Mouse (Mus musculus): Measurements from ENCODE around the gene Gm20517. TPM values are rescaled to one million over a fixed set of nuclear protein-coding genes. Genes with fewer than 3 reads are reported as not detected.

Gm20517 gene
- 0.81 and 1.4 TPM in 2 replicates for polyA plus RNA-seq (2015; fragmentation: Nextera tagmentation; extraction: Ambion mirVana)

DNA sequence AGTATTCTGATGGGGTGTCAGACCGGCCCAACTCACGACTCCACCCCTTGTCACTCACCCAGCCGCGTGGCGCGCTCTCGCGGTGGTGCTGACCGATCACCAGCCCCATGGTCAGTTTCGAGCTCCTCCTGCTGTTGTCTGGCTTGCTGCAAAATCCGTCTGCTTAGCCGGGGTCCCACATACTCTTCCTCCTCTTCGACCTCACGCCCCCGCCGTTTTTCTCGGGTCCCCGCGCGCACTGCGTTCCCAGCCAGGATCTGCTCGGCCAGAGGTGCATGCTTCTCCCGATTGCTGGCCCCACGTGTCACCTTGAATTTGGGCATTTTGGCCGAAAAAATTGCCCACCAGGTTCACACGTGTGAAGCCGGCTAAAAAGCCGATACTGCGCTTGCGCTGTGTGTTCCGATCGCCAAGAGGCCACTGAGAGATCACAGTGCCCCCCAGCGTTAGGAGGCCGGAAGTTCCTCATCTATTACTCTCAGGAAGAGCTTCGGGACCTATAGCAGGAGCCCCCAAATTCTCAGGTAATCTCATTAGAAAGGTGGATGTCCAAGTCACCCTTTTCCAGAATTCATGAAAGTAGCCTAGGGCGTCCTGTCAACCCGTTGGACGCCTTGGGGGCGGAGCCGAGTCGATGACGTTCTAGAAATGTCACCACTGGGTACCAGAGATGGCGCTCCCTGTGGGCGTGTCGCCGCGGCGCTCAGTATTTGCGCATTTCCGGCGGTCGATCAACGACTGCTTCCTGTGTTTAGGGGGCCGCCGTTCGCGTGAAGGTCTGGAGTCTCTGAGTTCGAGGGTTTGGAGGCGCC is at the start of gene Gm20517, which contains the start of the genes Bysl and Med20:
Gene Gm20517 (plus strand): TSS at position 741 of the 812 bp plus-strand sequence.
Gene Bysl (minus strand): TSS at position 644 of the 812 bp plus-strand sequence.
Gene Med20 (plus strand): TSS at position 734 of the 812 bp plus-strand sequence.
- peak; percentile 94 for ATAC-seq (replicated peaks; ENCODE audit: low FRiP score)
- Histone ChIP-seq H3K27me3 (no peaks in the 10 kb centered on the region), H3K36me3 (peaks cover 56% of the 10 kb centered on the region), H3K9me3 (replicated peaks) (no peaks in the 10 kb centered on the region), H3K9ac (peak within 1 kb of the TSS; percentile 88), H3K27ac (peak within 1 kb of the TSS; percentile 82), H3K4me3 (replicated peaks) (peak within 1 kb of the TSS; percentile 81), H3K4me1 (peaks cover 25% of the 10 kb centered on the region), H3K4me2 (peak within 1 kb of the TSS; percentile 87)
- WGBS = under 1% methylated on average over 59 of the region's 59 CpGs

- no peak overlapping the region for H3K9ac ChIP-seq
- H3K27me3 ChIP-seq = no peaks in the 10 kb centered on the region
- H3K4me2 ChIP-seq = no peak overlapping the region
- 79% methylated on average over 6 of the region's 6 CpGs for WGBS
- ATAC-seq (replicated peaks; ENCODE audit: low FRiP score) = no peak
- no peaks in the 10 kb centered on the region for H3K36me3 ChIP-seq
- no peak overlapping the region for H3K27ac ChIP-seq
- no peak overlapping the region for H3K4me3 ChIP-seq (replicated peaks)
- H3K4me1 ChIP-seq = no peaks in the 10 kb centered on the region
- no peaks in the 10 kb centered on the region for H3K9me3 ChIP-seq (replicated peaks)
Measured at GRCm38 (mm10) chr17:47562875-47563274, 48.5 kb upstream of the Gm20517 start.

GRCm38 (mm10) chr17:47564612-47565011 is 46.8 kb upstream of the Gm20517 start:
- WGBS = 84% methylated on average over 5 of the region's 5 CpGs
- no peaks in the 10 kb centered on the region for H3K36me3 ChIP-seq
- no peak overlapping the region for H3K4me2 ChIP-seq
- no peaks in the 10 kb centered on the region for H3K4me1 ChIP-seq
- no peaks in the 10 kb centered on the region for H3K27me3 ChIP-seq
- no peak overlapping the region for H3K4me3 ChIP-seq (replicated peaks)
- no peaks in the 10 kb centered on the region for H3K9me3 ChIP-seq (replicated peaks)
- no peak for ATAC-seq (replicated peaks; ENCODE audit: low FRiP score)
- no peak overlapping the region for H3K9ac ChIP-seq
- H3K27ac ChIP-seq = no peak overlapping the region

DNA sequence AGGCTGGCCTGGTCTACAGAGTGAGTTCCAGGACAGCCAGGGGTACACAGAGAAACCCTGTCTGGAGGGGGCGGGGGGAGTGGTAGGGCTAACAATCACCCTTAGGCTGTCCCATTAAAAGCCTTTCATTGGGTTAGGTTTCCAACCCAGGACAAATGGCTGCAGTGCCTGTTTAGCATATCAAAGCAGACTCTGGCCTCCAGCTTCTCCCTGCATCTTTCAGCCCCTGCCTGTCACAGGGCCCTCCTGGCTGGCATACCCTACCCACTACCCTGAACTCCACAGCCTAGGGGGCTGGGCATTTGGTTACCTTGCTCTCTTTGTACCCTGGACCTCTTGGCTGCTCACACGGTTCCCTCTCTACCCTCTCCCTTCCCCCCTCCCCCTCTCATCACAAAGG is 45.3 kb upstream of the Gm20517 start:
- Histone ChIP-seq H3K9me3 (replicated peaks) (no peaks in the 10 kb centered on the region), H3K9ac (no peak overlapping the region), H3K4me2 (no peak overlapping the region), H3K4me3 (replicated peaks) (no peak overlapping the region), H3K36me3 (no peaks in the 10 kb centered on the region), H3K27me3 (no peaks in the 10 kb centered on the region), H3K27ac (no peak overlapping the region), H3K4me1 (no peaks in the 10 kb centered on the region)
- no peak for ATAC-seq (replicated peaks; ENCODE audit: low FRiP score)
- 33% methylated on average over 2 of the region's 2 CpGs for WGBS

- Histone ChIP-seq H3K9ac (no peak overlapping the region), H3K27me3 (no peaks in the 10 kb centered on the region), H3K36me3 (no peaks in the 10 kb centered on the region), H3K27ac (peak overlapping the region; percentile 62), H3K4me3 (replicated peaks) (no peak overlapping the region), H3K9me3 (replicated peaks) (no peaks in the 10 kb centered on the region), H3K4me1 (no peaks in the 10 kb centered on the region), H3K4me2 (no peak overlapping the region)
- no peak for ATAC-seq (replicated peaks; ENCODE audit: low FRiP score)
- WGBS = 64% methylated on average over 3 of the region's 3 CpGs
Measured at GRCm38 (mm10) chr17:47567271-47567670, 44.1 kb upstream of the Gm20517 start.

- H3K27ac ChIP-seq = no peak overlapping the region
- no peak overlapping the region for H3K4me2 ChIP-seq
- no peak overlapping the region for H3K9ac ChIP-seq
- H3K9me3 ChIP-seq (replicated peaks) = no peaks in the 10 kb centered on the region
- no peak overlapping the region for H3K4me3 ChIP-seq (replicated peaks)
- WGBS = 96% methylated on average over 3 of the region's 3 CpGs
- H3K27me3 ChIP-seq = no peaks in the 10 kb centered on the region
- ATAC-seq (replicated peaks; ENCODE audit: low FRiP score) = no peak
- no peaks in the 10 kb centered on the region for H3K36me3 ChIP-seq
- no peaks in the 10 kb centered on the region for H3K4me1 ChIP-seq
Measured at GRCm38 (mm10) chr17:47568389-47568788, 43.0 kb upstream of the Gm20517 start.

- no peak for ATAC-seq (replicated peaks; ENCODE audit: low FRiP score)
- WGBS = 85% methylated on average over 10 of the region's 10 CpGs
- Histone ChIP-seq H3K4me1 (no peaks in the 10 kb centered on the region), H3K4me2 (no peak overlapping the region), H3K27me3 (no peaks in the 10 kb centered on the region), H3K4me3 (replicated peaks) (no peak overlapping the region), H3K36me3 (no peaks in the 10 kb centered on the region), H3K9me3 (replicated peaks) (no peaks in the 10 kb centered on the region), H3K27ac (no peak overlapping the region), H3K9ac (no peak overlapping the region)
Measured at GRCm38 (mm10) chr17:47568951-47569527, 42.4 kb upstream of the Gm20517 start.

DNA sequence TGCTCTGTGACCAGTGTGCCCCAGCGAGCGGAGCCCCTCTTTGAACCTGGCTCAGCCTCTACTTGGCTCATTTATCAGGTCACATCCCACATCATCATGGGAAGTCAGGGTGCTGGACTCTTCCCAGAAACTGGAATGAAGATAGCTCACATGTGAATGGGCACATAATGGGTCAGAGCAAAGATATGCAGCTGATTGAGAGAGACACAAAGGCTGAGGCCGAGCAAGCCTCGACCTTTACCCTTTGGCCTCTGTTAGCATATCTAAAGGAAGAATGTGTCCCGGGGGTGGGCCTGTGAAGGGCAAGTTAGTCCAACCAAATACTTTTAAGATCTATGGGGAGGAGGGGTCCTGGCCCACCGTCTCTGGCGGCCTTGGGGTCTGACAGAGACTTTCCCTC is 39.8 kb upstream of the Gm20517 start:
- Histone ChIP-seq H3K27ac (no peak overlapping the region), H3K27me3 (no peaks in the 10 kb centered on the region), H3K4me1 (no peaks in the 10 kb centered on the region), H3K9ac (no peak overlapping the region), H3K4me2 (no peak overlapping the region), H3K4me3 (replicated peaks) (no peak overlapping the region), H3K9me3 (replicated peaks) (no peaks in the 10 kb centered on the region), H3K36me3 (no peaks in the 10 kb centered on the region)
- 54% methylated on average over 7 of the region's 7 CpGs for WGBS
- no peak for ATAC-seq (replicated peaks; ENCODE audit: low FRiP score)

DNA sequence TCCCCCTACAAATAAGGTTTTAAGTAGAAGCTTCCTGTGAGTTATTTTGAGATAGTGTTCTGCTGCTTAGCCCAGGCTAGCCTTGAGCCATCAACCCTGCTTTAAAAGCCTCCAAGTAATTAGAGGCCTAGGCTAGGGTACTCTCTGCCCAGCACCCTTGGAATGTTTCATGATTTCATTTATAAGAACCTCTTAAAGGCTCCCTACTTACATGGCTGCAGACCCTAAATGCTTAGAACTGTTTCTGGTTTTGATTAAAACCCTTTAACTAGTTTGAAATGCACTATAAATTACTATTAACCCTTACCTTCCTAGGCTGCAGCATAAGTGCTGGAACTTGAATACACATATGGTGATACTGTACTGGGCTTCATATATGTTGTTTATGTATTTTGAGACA is 39.0 kb upstream of the Gm20517 start:
- Histone ChIP-seq H3K27me3 (no peaks in the 10 kb centered on the region), H3K36me3 (no peaks in the 10 kb centered on the region), H3K4me2 (no peak overlapping the region), H3K9ac (no peak overlapping the region), H3K4me1 (no peaks in the 10 kb centered on the region), H3K4me3 (replicated peaks) (no peak overlapping the region), H3K9me3 (replicated peaks) (no peaks in the 10 kb centered on the region), H3K27ac (no peak overlapping the region)
- ATAC-seq (replicated peaks; ENCODE audit: low FRiP score) = no peak

DNA sequence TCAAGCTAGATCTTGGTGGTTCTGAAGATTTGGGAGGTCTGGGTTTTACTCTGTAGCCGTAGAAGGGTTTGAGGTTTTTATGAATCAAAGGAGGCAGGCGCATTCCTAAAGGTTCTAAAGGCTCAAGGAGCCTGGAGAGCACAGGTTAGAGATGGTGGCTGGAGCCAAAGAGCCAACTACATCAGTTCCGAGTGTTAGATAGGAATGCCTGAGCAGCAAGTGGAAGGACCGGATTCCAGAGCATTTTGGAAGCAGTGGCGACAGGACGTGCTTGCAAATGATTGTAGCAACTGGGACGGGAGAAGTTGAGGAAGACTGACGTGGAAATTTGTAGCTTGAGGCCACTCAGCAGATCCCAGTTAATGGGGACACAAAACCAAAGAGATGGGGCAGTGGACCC is 37.4 kb upstream of the Gm20517 start:
- no peaks in the 10 kb centered on the region for H3K36me3 ChIP-seq
- no peaks in the 10 kb centered on the region for H3K9me3 ChIP-seq (replicated peaks)
- no peak for ATAC-seq (replicated peaks; ENCODE audit: low FRiP score)
- H3K4me2 ChIP-seq = no peak overlapping the region
- no peak overlapping the region for H3K27ac ChIP-seq
- H3K4me3 ChIP-seq (replicated peaks) = no peak overlapping the region
- H3K27me3 ChIP-seq = no peaks in the 10 kb centered on the region
- 77% methylated on average over 8 of the region's 8 CpGs for WGBS
- H3K4me1 ChIP-seq = no peaks in the 10 kb centered on the region
- no peak overlapping the region for H3K9ac ChIP-seq

DNA sequence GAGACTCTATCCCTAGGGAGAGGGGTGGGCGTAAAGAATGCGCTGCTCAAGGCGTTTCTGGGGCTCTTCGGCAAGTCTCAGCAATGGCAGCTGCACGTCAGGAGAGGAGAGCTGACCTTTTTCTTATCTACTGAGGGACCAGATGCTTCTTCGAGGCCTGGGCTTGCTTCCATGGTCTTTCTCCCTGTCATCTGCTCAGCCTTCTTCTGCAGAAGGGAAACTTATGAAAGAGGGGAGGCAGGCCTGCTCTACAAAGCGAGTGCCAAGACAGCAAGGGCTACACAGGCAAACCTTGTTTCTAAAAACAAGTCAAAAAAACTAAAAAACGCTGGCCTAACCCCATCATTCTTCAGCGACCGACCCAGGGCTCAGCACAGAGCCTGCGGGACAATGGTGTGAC is 36.6 kb upstream of the Gm20517 start:
- Histone ChIP-seq H3K9me3 (replicated peaks) (no peaks in the 10 kb centered on the region), H3K4me3 (replicated peaks) (no peak overlapping the region), H3K9ac (no peak overlapping the region), H3K36me3 (no peaks in the 10 kb centered on the region), H3K27me3 (no peaks in the 10 kb centered on the region), H3K4me2 (no peak overlapping the region), H3K27ac (no peak overlapping the region), H3K4me1 (no peaks in the 10 kb centered on the region)
- no peak for ATAC-seq (replicated peaks; ENCODE audit: low FRiP score)
- 76% methylated on average over 11 of the region's 11 CpGs for WGBS

- WGBS = 76% methylated on average over 6 of the region's 6 CpGs
- Histone ChIP-seq H3K9me3 (replicated peaks) (no peaks in the 10 kb centered on the region), H3K27ac (no peak overlapping the region), H3K36me3 (no peaks in the 10 kb centered on the region), H3K27me3 (no peaks in the 10 kb centered on the region), H3K4me1 (no peaks in the 10 kb centered on the region), H3K4me3 (replicated peaks) (no peak overlapping the region), H3K9ac (no peak overlapping the region), H3K4me2 (no peak overlapping the region)
- ATAC-seq (replicated peaks; ENCODE audit: low FRiP score) = no peak
Measured at GRCm38 (mm10) chr17:47578655-47579054, 32.7 kb upstream of the Gm20517 start.

All from kidney, embryonic 15.5 days (tissue).